Mouse (Mus musculus) c-Kit-positive CD71-negative TER-119-negative erythroid progenitor cells, embryonic 14.5 days (primary cell): ENCODE data around the gene Pomgnt1.

ENCODE experiments used
- DNase-seq: peaks from one replicate; pipeline ENCODE4 v3.0.0-alpha.2; 2013; ENCODE audit warnings: low read depth

Gene Pomgnt1

GRCm38 (mm10) chr4:116137421-116137996 is 13.9 kb downstream of the Pomgnt1 start:
- no peak for DNase-seq

GRCm38 (mm10) chr4:116140801-116141574 is 17.3 kb downstream of the Pomgnt1 start:
- no peak for DNase-seq

- DNase-seq, result no peak
These were observed 18.1 kb downstream of the Pomgnt1 start for GRCm38 (mm10) chr4:116141736-116142135.

- DNase-seq, result no peak
These were observed 18.6 kb downstream of the Pomgnt1 start for GRCm38 (mm10) chr4:116142269-116142668.

GRCm38 (mm10) chr4:116143317-116143811 is 19.7 kb downstream of the Pomgnt1 start:
- DNase-seq, result no peak

- no peak for DNase-seq
These were observed 20.5 kb downstream of the Pomgnt1 start for GRCm38 (mm10) chr4:116143891-116144717.

GRCm38 (mm10) chr4:116149812-116150155 is 26.1 kb downstream of the Pomgnt1 start:
- DNase-seq, result no peak

GRCm38 (mm10) chr4:116150156-116150861 is 26.7 kb downstream of the Pomgnt1 start:
- no peak for DNase-seq

- no peak for DNase-seq
These were observed 27.2 kb downstream of the Pomgnt1 start for GRCm38 (mm10) chr4:116150862-116151221.

GRCm38 (mm10) chr4:116151238-116151637 is 27.6 kb downstream of the Pomgnt1 start, which contains the start of gene Lurap1:
Gene Lurap1, minus strand, starts transcription at chr4:116151338.
- DNase-seq, result no peak

GRCm38 (mm10) chr4:116152702-116153101 is 29.1 kb downstream of the Pomgnt1 start:
- DNase-seq, result no peak

GRCm38 (mm10) chr4:116157882-116158281 is 34.2 kb downstream of the Pomgnt1 start:
- DNase-seq, result no peak

- DNase-seq, result no peak
These were observed 36.3 kb downstream of the Pomgnt1 start for GRCm38 (mm10) chr4:116159912-116160311.

- no peak for DNase-seq
These were observed 37.1 kb downstream of the Pomgnt1 start for GRCm38 (mm10) chr4:116160769-116161168.

- DNase-seq, result no peak
These were observed 38.5 kb downstream of the Pomgnt1 start for GRCm38 (mm10) chr4:116162142-116162541.

- no peak for DNase-seq
These were observed 41.3 kb downstream of the Pomgnt1 start for GRCm38 (mm10) chr4:116164759-116165554.

GRCm38 (mm10) chr4:116165708-116166407 is 42.2 kb downstream of the Pomgnt1 start:
- no peak for DNase-seq

- DNase-seq, result no peak
These were observed 43.8 kb downstream of the Pomgnt1 start, which contains the start of gene Tspan1 for GRCm38 (mm10) chr4:116167404-116167803. Gene Tspan1, minus strand, starts transcription at chr4:116167601.

- no peak for DNase-seq
These were observed 45.1 kb downstream of the Pomgnt1 start for GRCm38 (mm10) chr4:116168617-116169352.

GRCm38 (mm10) chr4:116169353-116169672 is 45.7 kb downstream of the Pomgnt1 start:
- DNase-seq, result no peak
